Mouse (Mus musculus) spleen, postnatal 10 days (tissue): Measurements from ENCODE around the gene Tha1.

Source experiments
- DNase-seq, 2 experiments: peaks; one replicate each; pipeline ENCODE4 v3.0.0; 2021 to 2022; ENCODE audit warnings: low spot score in 2 of 2

Gene Tha1

DNA sequence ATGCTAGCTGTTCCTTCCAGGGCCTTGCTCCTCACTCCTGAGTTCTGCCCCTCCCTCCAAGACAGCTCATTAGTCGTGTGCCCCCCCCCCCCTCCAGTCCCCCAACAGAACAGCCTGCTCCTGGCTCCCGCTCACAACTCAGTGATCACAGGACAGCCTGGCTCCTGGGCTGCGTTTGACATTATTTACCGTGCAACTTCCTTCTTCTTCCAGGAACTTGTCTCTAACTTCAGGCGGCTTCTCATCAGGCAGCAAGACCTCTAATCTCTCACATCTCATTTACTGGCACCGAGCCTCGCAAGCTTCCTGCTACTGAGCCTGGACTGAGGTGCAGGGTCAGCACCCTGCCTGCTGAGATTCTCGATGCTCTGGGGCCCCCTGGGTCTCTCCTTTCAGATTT, 8.5 kb upstream of the Tha1 start:
- DNase-seq, result no peak

DNA sequence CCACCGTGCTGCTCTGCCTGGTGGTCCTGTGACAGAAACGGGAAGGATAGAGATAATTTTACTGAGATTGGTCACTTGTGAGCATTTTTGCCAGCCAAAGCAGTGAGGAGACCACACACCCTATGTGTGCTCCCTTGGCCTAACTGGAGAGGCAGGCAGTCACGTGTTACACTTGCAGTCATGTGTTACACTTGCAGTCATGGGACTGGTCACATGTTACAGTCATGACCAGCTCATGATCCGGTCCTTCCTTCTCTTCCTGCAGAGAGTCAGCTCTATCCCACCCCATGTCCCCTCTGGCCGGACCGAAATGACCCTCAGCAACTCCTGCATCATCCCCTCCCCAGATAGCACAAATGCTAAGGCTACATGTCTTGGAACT, 7.7 kb upstream of the Tha1 start:
- no peak for DNase-seq

- DNase-seq, result no peak
Observed at GRCm38 (mm10) chr11:117880336-117880976, 7.2 kb upstream of the Tha1 start.

DNA sequence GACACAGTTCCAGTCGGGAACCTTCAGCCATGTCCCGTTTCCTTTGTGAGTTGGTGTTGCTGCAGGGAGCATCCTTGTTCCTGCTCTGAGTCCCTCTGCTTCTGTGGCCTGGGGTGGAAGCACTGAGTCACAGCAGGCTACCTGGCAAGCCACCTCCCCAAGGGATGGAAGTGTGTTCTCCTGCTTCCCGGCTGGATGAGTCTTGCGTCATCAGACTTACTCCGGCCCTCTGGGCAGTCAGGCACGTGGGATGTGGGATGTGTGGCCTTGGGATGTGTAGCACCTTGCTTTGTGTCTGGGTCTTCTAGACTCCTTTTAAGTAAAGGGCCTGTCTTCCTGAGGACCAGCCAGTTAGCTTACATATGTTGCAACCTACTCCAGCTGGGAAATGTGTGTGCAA, 6.4 kb upstream of the Tha1 start:
- no peak for DNase-seq

DNA sequence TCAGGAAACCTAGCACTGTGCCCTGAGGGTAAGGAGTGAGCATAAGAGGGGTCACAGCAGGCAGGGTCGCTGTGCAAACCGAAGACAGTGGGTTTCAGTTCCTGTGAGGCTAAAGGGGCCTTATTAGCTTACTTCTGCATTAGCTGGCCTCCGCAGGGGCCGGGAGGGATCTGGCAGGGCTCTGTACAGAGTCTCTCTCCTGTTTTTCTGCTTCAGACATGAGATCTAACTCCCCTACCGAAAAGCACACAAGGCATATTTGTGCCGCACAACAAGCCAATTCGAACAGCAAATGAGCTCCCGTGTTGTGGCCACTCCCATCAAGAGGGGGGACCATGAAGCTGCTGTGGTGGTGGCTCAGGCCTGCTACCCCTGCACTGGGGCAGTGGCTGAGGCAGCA, 5.6 kb upstream of the Tha1 start:
- DNase-seq, result peak in 1 of 2 experiments; percentile 56

DNA sequence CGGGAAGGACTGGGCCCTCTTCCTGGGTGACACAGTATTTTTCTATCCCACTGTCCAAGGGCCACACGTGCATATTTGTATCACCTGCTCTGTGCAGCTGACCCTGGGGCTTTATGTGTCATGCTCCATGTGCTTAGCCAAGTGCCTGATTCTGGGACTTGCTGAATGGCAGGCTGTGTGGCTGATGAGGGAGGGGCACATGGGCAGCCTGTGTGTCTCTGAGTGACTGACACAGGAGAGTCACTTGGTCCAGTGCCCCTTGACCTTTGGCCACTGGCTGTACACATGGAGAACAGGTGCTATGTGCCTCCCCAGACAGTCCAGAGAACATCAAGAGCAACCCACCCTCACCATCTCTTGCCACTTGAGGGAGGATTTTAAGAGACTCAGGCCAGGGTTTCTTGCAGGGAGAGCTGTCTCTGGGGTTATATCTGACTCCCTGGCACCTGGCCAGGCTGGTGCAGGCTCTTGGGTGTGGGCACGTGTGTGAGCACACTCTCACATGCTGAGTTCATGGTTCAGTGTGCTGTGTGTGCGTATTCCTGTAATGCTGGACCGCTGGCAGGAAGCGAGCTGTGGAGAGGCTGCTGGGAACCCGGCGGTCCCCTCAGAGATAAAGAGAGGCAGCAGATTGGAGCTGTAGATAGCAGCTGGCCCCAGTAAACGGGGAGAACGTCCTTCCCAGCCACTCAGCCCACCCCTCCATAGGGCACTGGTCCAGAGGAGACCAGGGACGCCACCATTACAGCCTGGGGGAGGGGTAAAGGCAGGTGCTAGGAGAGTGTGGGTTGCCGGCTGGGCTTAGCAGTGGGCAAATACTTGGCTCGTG, 4.8 kb upstream of the Tha1 start:
- DNase-seq, result peak in 1 of 2 experiments; percentile 71

DNA sequence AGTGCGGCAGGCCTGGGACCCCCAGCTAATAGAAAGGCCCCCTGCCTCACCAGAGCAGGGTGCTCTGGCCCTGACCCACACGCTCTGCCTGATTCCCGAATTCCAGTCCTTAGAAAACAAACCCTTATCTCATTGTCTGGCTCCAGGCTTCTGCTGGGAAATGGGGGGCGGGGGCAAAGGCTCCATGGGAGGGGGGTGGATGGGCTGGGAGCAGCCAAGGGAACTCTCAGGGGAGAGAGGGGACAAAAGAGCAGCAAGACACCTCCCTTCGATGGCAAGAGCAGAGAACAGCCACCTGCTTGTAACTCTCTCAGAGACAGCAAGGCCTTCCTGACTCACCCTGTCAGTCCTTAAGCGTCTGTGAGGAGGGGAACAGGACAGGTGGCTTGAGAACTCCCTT, 2.4 kb upstream of the Tha1 start:
- DNase-seq, result no peak

DNA sequence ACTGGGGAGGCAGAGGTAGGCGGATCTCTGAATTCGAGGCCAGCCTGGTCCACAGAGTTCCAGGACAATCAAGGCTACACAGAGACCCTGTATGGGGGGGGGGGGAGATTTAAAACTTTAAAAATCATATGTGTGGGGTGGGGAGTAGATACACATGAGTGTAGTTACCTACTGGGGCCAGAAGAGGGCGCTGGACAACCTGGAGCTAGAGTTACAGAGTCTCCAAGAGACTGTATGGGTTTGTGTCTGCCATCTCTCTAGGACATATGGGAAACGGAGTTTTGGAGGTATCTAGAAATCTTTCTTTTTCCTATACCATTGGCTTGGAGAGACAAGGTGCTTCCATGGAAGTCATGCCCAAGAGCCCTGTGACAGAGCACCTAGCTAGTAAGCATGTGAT, 1.1 kb upstream of the Tha1 start:
- peak in 1 of 2 experiments; percentile 62 for DNase-seq

DNA sequence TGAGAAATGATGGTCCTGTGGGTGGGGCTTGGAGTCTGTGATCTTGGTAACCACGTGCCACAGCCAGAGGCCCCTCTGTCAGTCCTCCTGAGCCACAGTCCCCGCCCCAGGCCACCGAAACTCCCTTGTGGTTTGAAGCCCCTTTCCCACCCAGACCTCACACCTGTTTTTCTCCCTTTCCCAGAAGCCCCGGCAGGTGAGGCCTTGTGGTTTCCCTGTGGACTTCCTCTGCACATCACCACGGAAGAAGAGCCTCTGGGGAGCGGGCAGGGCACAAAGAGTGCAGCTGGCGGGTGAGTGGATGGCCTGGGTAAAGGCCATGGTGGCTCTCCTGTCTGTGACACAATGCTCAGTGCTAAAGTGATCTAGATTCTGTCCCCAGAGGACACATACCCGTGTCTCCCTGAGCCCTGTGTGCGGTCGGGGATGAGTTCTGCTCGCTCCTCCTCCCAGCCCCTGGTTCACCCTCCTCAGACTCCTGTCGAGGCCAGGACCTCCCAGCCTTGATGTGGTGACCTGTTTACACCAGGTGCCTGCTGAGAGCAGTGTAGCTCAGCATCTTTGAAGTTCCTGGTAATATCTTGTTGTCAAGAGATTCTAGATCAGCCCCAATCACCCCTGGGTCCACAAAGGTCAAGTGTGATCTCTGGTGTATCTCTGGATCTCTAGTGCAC, 1.2 kb downstream of the Tha1 start:
- DNase-seq, result peak; percentile 45 to 63

DNA sequence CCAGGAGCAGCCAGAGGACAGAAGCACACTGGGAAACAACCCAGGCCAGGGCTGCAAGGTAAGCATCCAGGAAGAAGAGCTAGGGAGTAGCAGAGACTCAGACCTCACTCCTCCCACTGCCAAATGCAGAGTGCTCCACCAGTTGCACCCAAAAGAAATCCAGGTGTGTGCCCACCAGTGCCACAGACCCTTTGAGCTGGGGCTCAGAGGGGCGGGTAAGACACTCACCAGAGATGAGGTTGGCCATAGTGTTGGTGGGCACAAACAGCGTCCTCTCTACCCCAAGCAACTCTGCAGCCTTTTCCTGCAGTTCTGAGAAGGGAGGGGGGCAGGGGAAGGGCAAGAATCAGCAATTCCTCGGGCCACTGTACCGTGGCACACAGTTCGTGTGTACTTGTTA, 1.9 kb downstream of the Tha1 start:
- DNase-seq, result no peak

DNA sequence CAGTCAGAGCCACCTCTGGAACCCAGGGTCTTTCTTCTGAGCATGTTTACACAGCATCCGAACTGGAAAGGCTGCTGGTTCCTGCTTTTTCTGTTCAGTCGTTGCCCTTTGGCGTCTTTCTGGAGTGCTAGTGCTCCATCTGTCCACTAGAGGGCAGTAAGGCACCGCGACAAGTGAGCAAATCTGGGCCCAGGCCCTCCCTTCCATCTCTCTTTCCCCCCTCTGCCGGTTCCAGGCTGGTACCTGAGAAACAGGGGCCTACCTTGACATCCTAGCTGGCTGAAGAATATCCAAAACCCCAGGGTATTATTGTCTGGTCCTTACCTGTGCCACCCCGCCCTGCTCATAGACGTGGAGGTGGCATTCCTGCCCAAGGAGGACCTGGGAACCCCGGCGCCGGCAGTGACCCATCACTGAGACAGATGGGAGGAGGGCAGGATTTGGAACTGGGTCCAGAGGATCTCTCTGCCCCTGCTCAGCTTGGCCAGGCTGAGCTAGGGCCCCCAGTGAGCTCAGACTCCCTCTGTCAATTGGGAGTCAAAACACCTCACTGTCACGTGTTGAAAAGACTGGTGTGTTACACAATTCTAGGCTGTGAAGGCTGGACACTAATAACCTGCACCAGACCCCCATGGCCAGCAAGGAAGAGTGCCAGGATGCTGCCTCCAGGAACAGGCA, 2.5 kb downstream of the Tha1 start:
- peak; percentile 58 to 74 for DNase-seq

DNA sequence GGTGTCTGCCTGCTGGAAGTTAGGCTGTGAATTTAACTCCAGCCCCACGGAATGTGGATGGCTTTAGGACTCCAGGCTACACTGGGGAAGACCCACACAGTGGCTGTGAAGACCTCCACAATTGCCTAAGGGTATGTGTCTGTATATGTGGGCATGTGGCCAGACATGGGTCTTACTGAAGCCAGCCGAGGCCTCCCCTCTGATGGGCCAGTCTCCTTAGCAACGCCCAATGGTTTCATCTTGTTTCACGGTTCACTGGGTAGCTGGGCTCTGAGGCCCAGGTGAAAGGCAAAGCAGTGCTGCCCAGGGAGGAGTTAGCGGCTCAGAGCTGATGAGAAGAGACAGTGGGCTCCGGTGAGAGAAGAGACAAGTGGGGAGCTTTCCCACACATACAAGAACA, 7.3 kb downstream of the Tha1 start:
- no peak for DNase-seq

- DNase-seq, result no peak
Observed at GRCm38 (mm10) chr11:117864805-117865204, 8.5 kb downstream of the Tha1 start.

- DNase-seq, result no peak
Observed at GRCm38 (mm10) chr11:117863174-117863856, 10.0 kb downstream of the Tha1 start.

DNA sequence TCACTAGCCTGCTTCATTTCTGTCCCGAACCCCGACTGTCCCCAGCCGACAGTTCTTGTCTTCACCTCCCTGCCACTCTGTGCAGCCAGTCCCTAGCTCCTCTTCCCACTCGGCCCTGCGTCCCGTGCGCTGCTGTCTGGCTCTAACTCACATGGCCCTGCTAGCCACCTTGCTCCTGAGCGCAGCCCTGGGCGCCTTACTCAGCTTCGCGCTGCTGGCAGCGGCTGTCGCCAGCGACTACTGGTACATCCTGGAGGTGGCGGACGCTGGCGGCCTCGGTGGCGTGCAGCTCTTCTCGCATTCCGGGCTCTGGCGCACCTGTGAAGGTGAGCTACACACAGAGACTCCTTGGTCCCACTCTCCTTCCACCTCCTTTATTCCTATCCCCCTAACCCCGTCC, 12.7 kb downstream of the Tha1 start, which contains the start of gene Tmem235:
TSS of gene Tmem235 (plus strand) at position 152 of the 400 bp plus-strand sequence.
- DNase-seq, result no peak

DNA sequence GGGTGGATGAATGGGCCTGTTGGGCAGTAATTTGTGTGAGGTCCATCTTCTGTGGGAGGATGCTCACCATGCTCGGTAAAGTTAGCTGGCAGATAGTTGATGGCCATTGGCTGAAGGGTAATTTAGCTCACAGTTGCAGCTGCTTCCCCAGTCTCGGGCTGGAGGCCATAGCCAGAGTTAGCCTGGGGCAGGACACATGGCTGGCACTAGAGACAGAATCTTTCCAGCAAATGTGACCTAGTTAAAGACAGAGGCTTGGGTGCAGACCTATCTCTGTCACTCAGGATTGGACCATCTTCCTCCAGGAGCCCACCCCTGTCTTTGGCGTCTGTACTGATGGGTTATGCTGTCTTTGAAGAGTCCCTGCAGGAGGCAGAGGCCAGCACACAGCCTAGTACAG, 14.9 kb downstream of the Tha1 start:
- DNase-seq, result no peak

- DNase-seq, result no peak
Observed at GRCm38 (mm10) chr11:117857462-117857861, 15.8 kb downstream of the Tha1 start.

GRCm38 (mm10) chr11:117855975-117856374, 17.3 kb downstream of the Tha1 start:
- DNase-seq, result no peak

- DNase-seq, result no peak
Observed at GRCm38 (mm10) chr11:117855360-117855759, 17.9 kb downstream of the Tha1 start.

- DNase-seq, result no peak
Observed at GRCm38 (mm10) chr11:117854241-117854640, 19.0 kb downstream of the Tha1 start.

DNA sequence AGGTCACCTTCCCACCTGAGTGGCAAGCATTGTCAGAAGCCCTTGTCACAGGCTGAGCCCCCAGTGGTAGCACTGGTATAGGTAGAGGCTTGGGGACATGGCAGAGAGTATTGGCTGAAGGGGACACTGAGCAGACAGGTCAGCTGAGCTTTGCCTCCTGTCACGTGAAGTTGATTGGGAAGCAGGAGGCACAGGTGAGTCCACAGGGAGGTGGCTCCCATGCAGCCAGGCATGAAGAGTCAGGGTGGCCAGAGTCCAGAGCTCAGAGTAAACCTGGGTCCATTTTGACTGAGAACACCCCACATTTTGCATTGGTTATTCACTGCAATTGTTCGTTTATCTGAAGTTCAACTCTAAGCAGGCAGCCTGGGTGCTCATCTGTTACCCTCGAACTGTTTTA, 20.4 kb downstream of the Tha1 start:
- no peak for DNase-seq
